Mouse (Mus musculus): ENCODE measurements at regions not wholly inside any gene's neighbourhood (a gene's known extent, or its start where the extent isn't known, plus 50 kb on each side); places are given as distances from the start of the nearest gene placed in this dataset.

DNA sequence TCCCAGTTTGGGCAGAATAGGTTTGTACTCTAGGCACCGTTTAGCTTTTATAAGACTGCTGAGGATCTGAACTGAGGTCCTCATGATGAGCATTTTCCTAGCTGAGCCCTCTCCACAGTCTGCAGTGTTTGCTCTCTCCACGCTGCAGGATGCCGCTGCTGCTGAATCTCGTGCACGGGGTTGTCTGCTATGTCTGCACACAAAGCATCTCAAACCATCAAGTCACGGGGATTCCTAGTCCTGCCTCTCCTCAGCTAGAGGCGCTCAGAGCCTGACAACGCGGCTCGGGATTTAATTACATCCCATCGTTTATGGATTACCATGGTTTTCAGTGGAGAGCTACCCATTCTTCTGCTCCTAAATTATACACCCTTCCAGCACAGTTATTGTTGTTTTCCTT is 175.6 kb downstream of the Rnf144b start:
- intact Hi-C loops (cut with DNase I) = no loop called here
- no peak for DNase-seq (ENCODE audit: extremely low spot score in 1 of 2, low spot score in 2 of 2)

DNA sequence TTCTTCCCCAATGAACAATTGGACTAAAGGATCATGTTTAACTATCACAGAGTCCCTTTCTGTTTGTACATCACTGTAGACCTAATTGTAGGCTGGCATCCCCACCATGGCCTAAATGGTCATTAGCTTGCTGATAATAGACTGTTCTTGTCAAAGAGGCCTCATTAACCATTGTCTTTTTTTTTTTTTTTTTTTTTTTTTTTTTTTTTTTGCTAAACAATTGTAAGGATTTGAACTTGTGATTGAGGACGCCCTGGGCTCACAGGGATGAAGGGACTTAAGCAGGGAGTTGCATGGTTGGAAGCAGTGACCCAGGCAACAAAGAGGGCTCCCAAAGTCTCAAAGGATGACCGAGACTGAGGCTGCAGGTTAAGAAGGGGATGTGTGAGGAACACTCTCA is 178.0 kb downstream of the Rnf144b start:
- intact Hi-C loops (cut with DNase I) = loop anchor here (5.0 to 10.0 kb wide), 2 partner anchors 47 to 964 kb away; partner anchors contain the start of gene Id4
- no peak for DNase-seq (ENCODE audit: extremely low spot score in 1 of 2, low spot score in 2 of 2)

DNA sequence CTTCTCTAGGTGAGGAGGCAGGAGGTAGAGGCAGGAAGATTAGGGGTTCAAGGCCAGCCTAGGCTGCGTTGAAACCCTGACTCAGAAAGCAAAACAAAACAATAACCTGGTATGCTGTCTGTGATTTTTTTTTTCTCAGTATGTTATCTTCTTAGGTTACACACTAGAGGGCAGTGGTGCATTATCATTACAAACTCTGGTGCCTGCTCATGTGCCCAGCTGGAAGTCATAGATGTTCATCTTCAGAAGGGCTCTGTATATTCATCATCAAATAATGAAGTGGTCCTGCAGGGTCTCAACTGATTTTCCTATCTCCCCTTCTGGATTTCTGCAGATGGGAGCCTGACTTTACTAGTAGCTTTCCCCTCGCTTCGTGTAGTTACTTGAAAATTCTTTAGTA is 178.6 kb downstream of the Rnf144b start:
- peak in 1 of 2 experiments; percentile 33 for DNase-seq (ENCODE audit: extremely low spot score in 1 of 2, low spot score in 2 of 2)
- intact Hi-C loops (cut with DNase I) = loop anchor here (5.0 to 10.0 kb wide), 2 partner anchors 46 to 964 kb away; partner anchors contain the start of gene Id4

DNA sequence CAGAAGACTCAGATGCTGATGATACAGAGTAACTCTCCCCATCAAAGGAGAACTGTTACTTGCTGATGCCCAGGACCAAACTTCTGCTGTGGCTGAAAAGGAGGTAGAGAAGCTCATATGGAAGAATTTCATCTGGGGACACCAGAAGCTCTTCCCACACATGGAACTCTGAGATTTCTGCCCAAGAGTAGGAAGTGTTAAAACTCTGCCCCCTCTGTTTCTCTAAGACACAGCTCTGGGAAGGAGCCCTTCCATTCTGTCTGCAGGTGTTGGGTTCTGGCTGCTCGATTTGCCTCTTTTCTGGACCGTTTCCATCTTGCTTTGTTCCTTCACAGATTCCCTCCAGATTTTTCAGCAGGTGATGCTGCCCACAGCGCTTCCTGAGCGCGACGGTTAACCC is 187.0 kb downstream of the Rnf144b start:
- intact Hi-C loops (cut with DNase I) = loop anchor here (10.0 kb wide), 1 partner anchor 955 kb away; the partner anchor contains the start of gene Id4
- no peak for DNase-seq (ENCODE audit: extremely low spot score in 1 of 2, low spot score in 2 of 2)

DNA sequence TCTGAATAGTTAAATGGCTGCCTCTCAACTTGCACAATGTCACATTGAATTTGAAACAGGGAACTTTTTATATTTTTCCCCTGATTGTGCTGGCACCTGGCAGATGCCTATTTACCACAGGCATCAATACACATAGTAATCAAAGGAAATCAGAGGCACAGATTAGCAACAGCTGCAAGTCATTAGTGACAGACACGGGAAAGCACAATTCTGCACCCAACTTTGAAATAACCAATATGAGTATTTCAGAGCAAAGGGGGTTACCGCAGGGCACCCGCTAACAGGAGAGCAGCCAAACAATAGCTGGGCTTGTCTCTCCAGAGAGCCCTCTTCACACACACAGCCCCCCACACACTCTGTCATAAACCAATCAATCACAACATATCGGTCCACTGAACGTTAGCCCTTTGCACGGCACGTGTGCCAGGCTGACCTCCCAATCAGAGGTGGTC is 188.3 kb downstream of the Rnf144b start:
- peak in 1 of 2 experiments; percentile 38 for DNase-seq (ENCODE audit: extremely low spot score in 1 of 2, low spot score in 2 of 2)
- intact Hi-C loops (cut with DNase I) = no loop called here

DNA sequence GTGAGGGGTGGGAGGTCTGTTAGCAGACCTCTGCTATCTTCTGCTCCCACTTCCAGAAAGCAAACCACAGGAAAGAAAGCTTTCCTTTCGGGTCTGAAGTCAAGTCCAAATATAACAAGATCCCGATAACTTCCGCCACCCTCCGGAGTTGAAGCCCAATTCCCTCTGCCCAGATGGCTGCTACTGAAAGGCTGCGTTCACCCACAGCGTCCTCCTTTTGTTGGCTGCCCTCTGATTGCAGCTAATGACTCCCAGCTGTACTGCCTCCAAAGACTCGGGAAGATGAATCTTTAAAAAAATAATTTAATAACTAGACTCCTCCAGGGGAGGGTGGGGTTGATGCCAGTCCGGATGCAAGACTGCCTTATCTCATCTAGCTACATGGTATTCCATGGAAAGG is 197.1 kb downstream of the Rnf144b start:
- DNase-seq (ENCODE audit: extremely low spot score in 1 of 2, low spot score in 2 of 2) = no peak
- intact Hi-C loops (cut with DNase I) = no loop called here

DNA sequence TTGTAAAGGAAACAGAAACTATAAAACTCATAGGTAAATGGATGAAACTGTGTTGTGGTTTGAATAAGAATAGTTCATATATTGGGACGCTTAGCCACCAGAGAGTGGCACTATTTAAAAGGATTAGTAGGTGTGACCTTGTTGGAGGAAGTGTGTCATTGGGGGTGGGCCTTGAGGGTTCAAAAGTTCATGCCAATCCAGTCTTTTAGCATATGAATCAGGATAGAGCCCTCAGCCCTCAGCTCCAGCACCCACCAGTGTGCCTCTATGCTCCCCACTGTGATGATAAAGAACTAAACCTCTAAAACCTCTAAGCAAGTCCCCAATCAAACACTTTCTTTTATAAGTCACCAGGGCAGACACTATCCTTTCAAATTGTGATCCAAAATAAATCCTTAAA is 199.4 kb downstream of the Rnf144b start:
- no peak for DNase-seq (ENCODE audit: extremely low spot score in 1 of 2, low spot score in 2 of 2)
- intact Hi-C loops (cut with DNase I) = no loop called here

DNA sequence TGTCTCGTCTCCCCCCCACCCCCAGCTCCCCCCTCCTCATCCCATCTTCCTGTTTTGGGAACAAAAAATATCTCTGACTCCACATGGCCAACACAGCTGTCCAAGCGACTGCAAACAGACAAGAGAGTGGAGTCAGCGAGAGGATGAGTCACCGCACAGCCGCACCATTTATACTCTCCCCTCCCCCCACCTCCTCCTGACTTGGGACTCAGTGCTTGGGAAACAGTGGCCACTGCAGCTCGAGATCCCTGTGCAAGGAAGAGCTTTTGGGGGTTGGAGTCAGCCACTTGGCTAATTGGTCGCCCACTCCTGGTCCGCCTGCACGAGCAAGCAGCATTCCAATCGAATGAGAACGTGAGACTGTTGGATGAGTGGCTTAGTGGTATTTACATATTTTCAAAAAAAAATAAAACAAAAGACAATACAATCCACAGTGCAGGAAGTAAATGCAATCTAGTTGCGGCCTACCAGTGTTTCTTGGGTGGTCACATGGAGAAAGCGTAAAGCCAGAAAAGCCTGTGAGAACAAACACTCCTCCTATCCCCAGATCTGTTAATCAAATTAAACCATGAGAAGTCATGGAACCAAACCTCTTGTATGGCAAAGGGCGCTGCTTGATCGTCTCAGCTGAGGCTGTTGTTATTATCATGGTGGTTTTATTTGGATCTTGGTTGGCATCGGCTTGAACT is 213.7 kb downstream of the Rnf144b start:
- intact Hi-C loops (cut with DNase I) = no loop called here
- peak; percentile 49 to 67 for DNase-seq (ENCODE audit: extremely low spot score in 1 of 2, low spot score in 2 of 2)

DNA sequence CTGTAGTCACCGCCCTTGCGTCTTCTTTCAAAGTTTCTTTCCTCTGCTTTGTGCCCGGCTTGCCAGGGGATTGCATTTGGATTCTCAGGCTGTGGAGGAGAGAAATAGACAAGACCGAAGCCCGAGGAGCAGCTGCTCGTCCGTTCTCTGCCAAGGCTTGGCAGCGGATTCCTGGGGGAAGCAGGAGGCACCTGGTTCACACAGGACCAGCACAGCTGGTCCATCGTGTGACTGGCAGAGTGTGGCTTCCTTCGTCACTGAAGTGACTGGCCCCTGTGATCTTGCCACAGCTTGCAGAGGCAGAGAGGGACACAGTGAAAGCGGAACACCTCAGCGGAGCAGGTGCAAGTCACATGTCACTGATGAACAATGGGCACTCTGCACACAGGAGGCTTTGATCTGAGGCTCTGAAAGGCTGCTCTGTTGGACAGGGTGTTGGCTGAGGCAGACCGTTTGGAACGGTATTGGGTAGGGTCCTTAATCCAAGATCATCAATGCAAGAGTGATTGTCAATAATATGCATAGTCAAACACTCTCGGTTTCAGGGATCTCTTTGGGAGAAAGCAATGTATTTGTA is 214.5 kb downstream of the Rnf144b start:
- DNase-seq (ENCODE audit: extremely low spot score in 1 of 2, low spot score in 2 of 2) = peak; percentile 50 to 63
- intact Hi-C loops (cut with DNase I) = no loop called here

DNA sequence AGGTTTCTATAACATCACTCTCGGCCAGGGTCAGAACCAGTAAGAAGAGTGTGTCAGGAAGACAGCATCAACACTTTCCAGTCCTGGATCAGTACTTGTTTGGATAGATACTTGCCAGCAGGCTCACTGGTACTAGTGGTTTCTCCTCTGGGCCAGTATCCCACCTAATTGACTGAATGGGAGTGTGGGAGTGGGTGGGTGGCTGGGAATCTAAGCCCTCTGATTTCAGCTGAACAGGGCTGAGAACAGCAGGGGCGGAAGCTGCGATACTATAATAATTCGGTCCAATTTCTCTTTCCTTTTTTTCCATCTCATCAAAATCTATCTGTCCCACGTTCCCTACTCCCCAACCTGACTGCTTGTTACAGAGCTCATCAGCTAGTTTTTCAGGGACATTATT is 217.0 kb downstream of the Rnf144b start:
- intact Hi-C loops (cut with DNase I) = no loop called here
- DNase-seq (ENCODE audit: extremely low spot score in 1 of 2, low spot score in 2 of 2) = no peak

DNA sequence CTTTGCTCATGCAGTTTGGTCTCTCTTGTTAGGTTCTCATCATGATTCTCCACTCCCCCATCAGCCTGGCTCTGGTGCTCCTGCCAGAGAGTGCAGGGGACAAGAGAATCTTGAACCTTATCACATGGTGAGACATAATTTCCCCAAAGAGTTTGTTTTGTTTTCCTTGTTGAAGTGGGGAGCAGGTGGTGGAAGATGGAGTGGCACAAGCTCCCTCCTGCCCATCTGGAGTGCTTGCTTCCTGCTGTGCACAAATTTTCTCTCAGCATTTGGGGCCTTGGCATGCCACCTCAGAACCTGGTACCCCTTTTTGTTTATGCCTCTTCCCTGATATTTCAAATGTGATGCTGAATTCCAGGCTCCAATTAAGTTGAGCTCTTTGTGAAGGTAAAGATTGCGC is 219.9 kb downstream of the Rnf144b start:
- no peak for DNase-seq (ENCODE audit: extremely low spot score in 1 of 2, low spot score in 2 of 2)
- intact Hi-C loops (cut with DNase I) = no loop called here

DNA sequence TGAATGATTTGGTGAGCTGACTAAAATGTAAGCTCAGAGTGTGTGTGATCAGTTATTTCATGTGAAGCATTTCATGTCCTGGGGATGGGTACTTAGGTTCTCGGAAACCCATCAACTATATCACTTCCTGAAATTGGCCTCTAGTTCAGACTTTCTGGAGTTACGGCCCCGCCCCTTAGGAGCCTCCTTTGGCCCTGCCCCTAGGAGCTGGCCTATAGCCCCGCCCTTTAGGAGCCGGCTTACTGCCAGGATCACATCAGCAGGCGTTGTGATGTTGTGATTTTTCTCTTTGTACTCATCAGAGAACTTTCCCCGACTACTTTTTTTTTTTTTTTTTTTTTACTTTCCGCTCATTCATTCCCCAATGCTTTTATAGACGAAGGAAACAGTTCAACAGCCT is 223.1 kb downstream of the Rnf144b start:
- peak in 1 of 2 experiments; percentile 49 for DNase-seq (ENCODE audit: extremely low spot score in 1 of 2, low spot score in 2 of 2)
- intact Hi-C loops (cut with DNase I) = loop anchor here (5.0 kb wide), 1 partner anchor 43 kb away; no protein-coding TSS in a partner anchor

DNA sequence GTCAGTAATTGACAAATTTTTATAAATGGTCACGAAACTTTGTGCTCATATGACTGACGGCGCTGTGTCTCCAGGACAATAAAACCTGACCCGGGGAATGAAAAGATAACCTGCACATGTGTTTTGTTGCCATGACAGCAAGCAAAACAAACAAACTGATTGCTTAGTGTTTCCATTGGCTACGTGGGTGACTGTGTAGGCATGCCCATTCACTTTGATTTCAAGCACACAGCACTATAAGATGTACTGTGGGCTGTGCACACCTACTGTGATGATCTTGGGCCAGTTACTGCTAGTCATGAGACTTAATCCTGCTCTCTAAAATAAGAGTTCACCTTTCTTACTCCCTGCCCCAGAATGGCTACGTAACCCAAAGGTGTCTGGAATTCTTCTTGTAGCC is 225.4 kb downstream of the Rnf144b start:
- DNase-seq (ENCODE audit: extremely low spot score in 1 of 2, low spot score in 2 of 2) = no peak
- intact Hi-C loops (cut with DNase I) = loop anchor here (2.0 to 5.0 kb wide), 2 partner anchors 46 to 1117 kb away; no protein-coding TSS in a partner anchor

DNA sequence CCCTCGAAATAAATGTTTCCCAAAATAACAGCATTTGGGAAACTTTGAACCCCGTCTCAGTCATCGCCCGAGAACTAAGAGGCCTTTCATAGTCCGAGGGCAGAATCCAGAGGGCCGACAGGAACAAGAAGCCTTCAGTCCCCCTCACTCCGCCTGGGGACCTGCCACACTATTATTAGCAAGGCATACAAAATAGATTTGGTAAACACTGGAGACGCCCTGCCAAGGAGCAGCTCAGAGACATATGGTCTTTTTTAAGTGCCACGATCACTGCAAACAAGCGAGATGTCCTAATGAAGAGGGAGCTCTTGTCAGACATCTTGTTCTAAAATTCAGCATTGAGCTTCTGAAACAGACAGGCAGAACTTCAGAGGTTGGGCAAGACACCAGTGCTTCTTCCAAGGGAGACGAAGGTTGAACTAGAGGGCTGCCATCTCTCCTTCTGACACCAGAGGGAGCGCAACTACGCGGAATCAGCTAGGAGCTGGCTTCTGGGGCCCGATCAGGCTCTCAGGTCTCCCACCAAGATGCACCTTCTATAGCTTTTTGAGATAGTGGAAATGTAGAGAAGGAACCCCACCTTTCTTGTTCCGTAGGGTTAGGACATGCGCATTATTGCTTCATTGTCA is 226.2 kb downstream of the Rnf144b start:
- intact Hi-C loops (cut with DNase I) = loop anchor here (2.0 to 5.0 kb wide), 2 partner anchors 46 to 1116 kb away; no protein-coding TSS in a partner anchor
- peak; percentile 79 for DNase-seq (ENCODE audit: extremely low spot score in 1 of 2, low spot score in 2 of 2)

DNA sequence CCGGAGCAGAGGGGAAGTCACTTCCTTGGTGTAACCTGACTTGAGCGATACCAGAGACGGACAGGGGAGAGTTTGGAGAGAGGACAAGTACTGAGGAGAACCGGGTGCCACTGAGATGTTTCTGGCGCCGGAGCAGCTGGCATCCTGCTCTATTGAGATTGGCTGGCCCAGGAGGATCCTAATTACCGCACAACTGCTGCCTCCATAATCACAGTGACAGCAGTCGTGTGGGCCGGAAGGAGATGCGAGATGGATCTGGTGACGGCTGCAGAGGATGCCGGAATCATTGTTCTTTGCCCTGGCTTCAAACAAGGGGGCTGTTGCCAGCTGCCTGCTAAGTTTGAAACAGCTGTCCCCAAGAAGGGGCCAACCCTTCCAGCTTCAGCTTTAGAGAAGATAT is 232.0 kb downstream of the Rnf144b start:
- intact Hi-C loops (cut with DNase I) = no loop called here
- peak in 1 of 2 experiments; percentile 24 for DNase-seq (ENCODE audit: extremely low spot score in 1 of 2, low spot score in 2 of 2)

DNA sequence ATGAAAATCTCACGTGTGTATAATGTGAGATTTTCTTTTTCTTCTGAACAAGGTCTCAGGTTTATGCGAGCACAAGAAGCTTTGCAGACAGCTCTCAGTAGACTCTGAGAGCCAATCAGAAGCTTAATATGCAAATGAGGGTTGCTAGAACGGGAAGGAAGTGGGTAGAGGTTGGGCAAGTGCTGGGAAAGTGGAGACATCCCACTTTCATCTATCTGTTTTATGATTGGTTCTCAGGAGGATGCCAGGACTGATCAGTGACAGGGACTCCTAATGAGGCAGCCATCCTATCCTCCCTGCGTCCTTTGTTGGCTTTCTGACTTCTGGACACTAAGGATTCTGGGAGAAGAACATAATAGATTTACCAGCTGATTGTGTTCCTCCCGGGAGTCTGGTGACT is 232.7 kb downstream of the Rnf144b start:
- intact Hi-C loops (cut with DNase I) = no loop called here
- no peak for DNase-seq (ENCODE audit: extremely low spot score in 1 of 2, low spot score in 2 of 2)

DNA sequence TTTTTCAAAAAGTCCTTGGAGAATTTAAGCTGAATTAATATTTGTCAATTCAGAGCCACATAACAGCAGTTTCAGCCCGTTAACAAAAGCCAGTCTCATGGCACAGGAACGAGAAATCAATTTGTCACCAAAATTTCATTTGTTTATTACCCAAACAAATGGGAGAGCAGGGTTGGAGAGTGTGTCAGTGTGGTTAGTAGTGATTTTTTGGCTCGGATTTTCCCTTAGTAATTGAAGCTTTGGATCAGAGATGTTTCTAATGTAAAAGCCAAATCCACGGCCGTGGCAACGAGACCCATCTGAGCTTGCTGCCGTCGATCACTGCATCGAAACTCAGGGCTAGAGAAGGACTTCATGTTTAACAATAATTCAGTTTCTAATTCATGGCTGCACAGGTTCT is 236.5 kb downstream of the Rnf144b start:
- no peak for DNase-seq (ENCODE audit: extremely low spot score in 1 of 2, low spot score in 2 of 2)
- intact Hi-C loops (cut with DNase I) = no loop called here

DNA sequence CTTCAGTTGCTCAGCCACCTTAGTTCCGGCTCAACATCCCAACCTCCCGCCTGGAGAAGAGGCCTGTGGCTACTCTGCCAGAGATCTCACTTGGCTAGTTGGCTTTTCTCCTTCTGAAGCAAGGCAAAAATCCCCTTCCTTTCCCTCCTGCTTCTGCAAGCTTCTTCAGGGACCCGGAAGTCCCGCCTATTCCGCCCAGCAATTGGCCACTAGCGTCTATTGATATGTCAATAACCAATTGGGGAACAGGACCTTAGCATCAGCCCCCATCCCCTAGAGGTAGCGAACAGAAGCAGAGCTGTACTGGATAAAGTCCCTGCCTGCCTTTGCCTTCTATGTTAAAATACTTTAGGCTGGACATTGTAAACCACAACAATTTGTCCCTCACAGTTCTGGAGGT is 243.3 kb downstream of the Rnf144b start:
- intact Hi-C loops (cut with DNase I) = no loop called here
- no peak for DNase-seq (ENCODE audit: extremely low spot score in 1 of 2, low spot score in 2 of 2)

DNA sequence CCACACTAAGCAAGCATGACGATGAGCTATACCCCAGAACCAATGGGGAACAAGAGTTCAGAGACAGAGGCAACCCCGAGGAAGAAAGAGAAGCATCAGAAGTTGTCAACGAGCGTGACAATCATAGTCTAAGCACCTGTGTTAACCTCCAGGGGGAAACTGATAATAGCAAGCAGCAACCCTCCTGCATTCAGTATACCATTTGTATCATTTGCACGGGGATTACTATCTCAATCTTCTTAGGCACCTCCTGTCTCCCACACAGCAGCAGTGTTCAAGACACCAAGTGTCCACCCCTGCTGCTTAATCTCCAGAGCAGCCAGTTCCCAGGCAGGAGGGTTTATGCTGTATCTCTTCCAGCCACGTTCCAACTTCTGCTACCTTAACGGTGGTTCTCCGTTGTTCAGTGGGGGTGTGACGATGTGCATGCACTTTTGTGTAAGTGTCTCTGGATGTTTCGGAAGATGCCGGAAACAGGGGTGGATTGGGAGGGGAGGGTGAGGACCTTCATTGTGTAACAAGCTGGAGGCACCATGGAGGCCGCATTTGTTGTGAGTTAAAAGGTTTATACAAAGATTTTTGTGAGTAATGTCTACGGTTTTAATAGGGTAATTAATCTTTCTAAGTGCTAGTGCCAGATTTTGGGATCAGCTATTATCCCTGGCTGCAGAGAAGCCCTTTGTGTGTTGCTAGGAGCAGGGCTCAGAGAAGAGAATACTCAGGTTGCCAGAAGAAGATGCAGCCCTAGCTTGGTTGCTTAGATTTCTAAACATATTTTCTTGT is 245.8 kb downstream of the Rnf144b start:
- DNase-seq (ENCODE audit: extremely low spot score in 1 of 2, low spot score in 2 of 2) = no peak
- intact Hi-C loops (cut with DNase I) = no loop called here
